Mouse (Mus musculus): ENCODE data around the gene Gabarapl2.

DNA sequence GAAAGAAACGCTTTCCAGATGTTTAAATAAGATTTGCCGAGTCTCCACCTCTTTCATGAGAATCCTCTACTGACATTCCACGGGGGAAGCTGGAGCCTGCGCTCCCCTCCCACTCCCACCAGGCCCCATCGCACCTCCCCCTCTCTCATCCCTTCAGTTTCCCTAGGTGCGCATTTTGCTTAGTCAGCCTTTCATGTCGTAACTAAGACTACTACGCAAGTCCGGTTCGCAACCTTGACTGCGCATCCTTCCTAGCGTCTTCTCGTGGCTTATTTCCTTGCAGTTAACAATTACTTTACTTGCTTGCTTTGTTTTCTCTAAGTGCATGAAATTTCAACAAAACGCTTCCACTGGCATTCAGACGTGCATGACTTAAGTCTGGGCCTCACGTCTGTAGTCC lies 8.8 kb upstream of the Gabarapl2 start:
- no peak for TF ChIP-seq CTCF (IDR thresholded peaks at IDR 0.05; ENCODE audit: control insufficient read depth, insufficient read depth, insufficient read length)
- no peak for TF ChIP-seq CEBPB (IDR thresholded peaks at IDR 0.05; ENCODE audit: low read depth)
- TF ChIP-seq USF1 (IDR thresholded peaks at IDR 0.05; ENCODE audit: low read depth), result no peak
- TF ChIP-seq MYOD1 (IDR thresholded peaks at IDR 0.05; ENCODE audit: control insufficient read depth, insufficient read length, low read depth), result no peak
- TF ChIP-seq MAX (IDR thresholded peaks at IDR 0.05), result no peak
